Mouse (Mus musculus) ES-Bruce4 (cell line): ENCODE data around the gene Hivep2.

Source experiments
- CTCF ChIP-seq: IDR thresholded peaks from one replicate; pipeline ENCODE4 v1.8.1; 2011; ENCODE audit warnings: low read depth, low read length
- POLR2A ChIP-seq: IDR thresholded peaks from one replicate; pipeline ENCODE4 v1.8.1; 2011; ENCODE audit warnings: low read length; ENCODE audit not compliant: insufficient read depth

- TF ChIP-seq POLR2A = no peak
- TF ChIP-seq CTCF = no peak
Observed at GRCm38 (mm10) chr10:14036472-14036871, 70.6 kb downstream of the Hivep2 start.
